8 mouse cellular contexts compared by ENCODE assay signal in genomic region chr1:78338212-78338611, GRCm38 (mm10). TPM values are rescaled to one million over a fixed set of nuclear protein-coding genes. Genes with fewer than 3 reads are reported as not detected.
DNase-seq lines count a peak whose midpoint lies in the region; ATAC-seq and TF ChIP-seq lines count a peak whose summit lies in the region.

No protein-coding gene starts in this region.

- no peak for ATAC-seq in granulocyte monocyte progenitor cell, adult 5-6 weeks (replicated peaks; ENCODE audit: poor library complexity, severe bottlenecking)

- H3K27me3 ChIP-seq in C2C12 (ENCODE audit: control insufficient read depth, insufficient read depth, insufficient read length): no peaks in the 10 kb centered on the region

- no peaks in the 10 kb centered on the region for H3K79me3 ChIP-seq in C2C12 (ENCODE audit: low read depth)

- no peak overlapping the region for H3K4me3 ChIP-seq in C2C12 (ENCODE audit: insufficient read depth, poor library complexity, severe bottlenecking)

- DNase-seq in cerebellum, adult 18-20 months: peak; percentile 23 to 32
- no peak for DNase-seq in cerebellum, adult 11-12 months
- DNase-seq in forelimb bud, embryonic 11.5 days (ENCODE audit: low read depth, low spot score): peak; percentile 77
- DNase-seq in kidney, adult 9 months: peak; percentile 39
- DNase-seq in mesoderm, embryonic 11.5 days (ENCODE audit: low read depth, low spot score): peak; percentile 78
- no peak for DNase-seq in adrenal gland, postnatal 4 days (ENCODE audit: low spot score in 2 of 2)

- no peak for TF ChIP-seq CTCF in C2C12 (IDR thresholded peaks at IDR 0.05; ENCODE audit: control insufficient read depth, insufficient read depth, insufficient read length)

- H3K79me2 ChIP-seq in C2C12 (ENCODE audit: control insufficient read depth, insufficient read depth): no peaks in the 10 kb centered on the region

- no peak overlapping the region for H3ac ChIP-seq in C2C12 (ENCODE audit: control insufficient read depth, insufficient read length, low read depth)

- H3K36me3 ChIP-seq in C2C12 (ENCODE audit: control insufficient read depth, insufficient read depth): no peaks in the 10 kb centered on the region

TF ChIP-seq in C2C12, 6 proteins besides CTCF, POLR2A, EP300 and RAD21:
- TF ChIP-seq CEBPB (IDR thresholded peaks at IDR 0.05; ENCODE audit: low read depth): peak; percentile 44
- TF ChIP-seq MYOG (IDR thresholded peaks at IDR 0.05; ENCODE audit: control insufficient read depth, extremely low read depth, insufficient read length): no peak
- no peak for TF ChIP-seq MYOD1 (IDR thresholded peaks at IDR 0.05; ENCODE audit: control insufficient read depth, insufficient read length, low read depth)
- TF ChIP-seq FOSL1 (IDR thresholded peaks at IDR 0.05; ENCODE audit: insufficient read depth, low read length, poor library complexity, severe bottlenecking): no peak
- TF ChIP-seq MAX (IDR thresholded peaks at IDR 0.05): no peak
- TF ChIP-seq USF1 (IDR thresholded peaks at IDR 0.05; ENCODE audit: low read depth): no peak

RNA-seq across cellular contexts. Expression of gene Sgpp2, which starts 28.1 kb away (rescaled TPM):
- polyA plus RNA-seq in C2C12 (2012; fragmentation: generic; extraction: Trizol): 0.08 TPM
- not detected in 2 replicates for total RNA-seq in granulocyte monocyte progenitor cell, adult 5-6 weeks (2014; fragmentation: Nextera tagmentation)
- total RNA-seq in granulocyte monocyte progenitor cell, adult 5-6 weeks (2017): not detected in 2 replicates
- 1 to 10 TPM; 1.1 to 5.8 TPM for total RNA-seq in adrenal gland, postnatal 4 days (2021)

Comparison
In these comparisons a context has a peak if more than half of its experiments do, and no peak if none do; other contexts are left out.
1. DNase-seq: peak in cerebellum, adult 18-20 months (2 of 2), forelimb bud, embryonic 11.5 days (single experiment), kidney, adult 9 months (single experiment) and mesoderm, embryonic 11.5 days (single experiment); none in cerebellum, adult 11-12 months (single experiment) and adrenal gland, postnatal 4 days (0 of 2).